Mouse (Mus musculus): ENCODE measurements at regions not wholly inside any gene's neighbourhood (a gene's known extent, or its start where the extent isn't known, plus 50 kb on each side); places are given as distances from the start of the nearest gene placed in this dataset.

- no peak for DNase-seq (ENCODE audit: low spot score)
Observed at GRCm38 (mm10) chr7:73141167-73141566, 234.1 kb upstream of the Rgma start.

- no peak for DNase-seq (ENCODE audit: low spot score)
Observed at GRCm38 (mm10) chr7:73143902-73144301, 231.4 kb upstream of the Rgma start.

GRCm38 (mm10) chr7:73144846-73145245 is 230.5 kb upstream of the Rgma start:
- DNase-seq (ENCODE audit: low spot score) = no peak

- no peak for DNase-seq (ENCODE audit: low spot score)
Observed at GRCm38 (mm10) chr7:73147251-73147650, 228.1 kb upstream of the Rgma start.

- no peak for DNase-seq (ENCODE audit: low spot score)
Observed at GRCm38 (mm10) chr7:73150436-73150835, 224.9 kb upstream of the Rgma start.

GRCm38 (mm10) chr7:73151586-73152467 is 223.5 kb upstream of the Rgma start:
- no peak for DNase-seq (ENCODE audit: low spot score)

- DNase-seq (ENCODE audit: low spot score) = no peak
Observed at GRCm38 (mm10) chr7:73153668-73154067, 221.6 kb upstream of the Rgma start.

- no peak for DNase-seq (ENCODE audit: low spot score)
Observed at GRCm38 (mm10) chr7:73158833-73159232, 216.5 kb upstream of the Rgma start.

GRCm38 (mm10) chr7:73160968-73161367 is 214.3 kb upstream of the Rgma start:
- no peak for DNase-seq (ENCODE audit: low spot score)

- no peak for DNase-seq (ENCODE audit: low spot score)
Observed at GRCm38 (mm10) chr7:73163687-73164086, 211.6 kb upstream of the Rgma start.

- no peak for DNase-seq (ENCODE audit: low spot score)
Observed at GRCm38 (mm10) chr7:73165521-73165920, 209.8 kb upstream of the Rgma start.

GRCm38 (mm10) chr7:73169416-73169815 is 205.9 kb upstream of the Rgma start:
- DNase-seq (ENCODE audit: low spot score) = no peak

- DNase-seq (ENCODE audit: low spot score) = no peak
Observed at GRCm38 (mm10) chr7:73172615-73173014, 202.7 kb upstream of the Rgma start.

- DNase-seq (ENCODE audit: low spot score) = no peak
Observed at GRCm38 (mm10) chr7:73183761-73184160, 191.5 kb upstream of the Rgma start.

GRCm38 (mm10) chr7:73184208-73185070 is 190.9 kb upstream of the Rgma start:
- DNase-seq (ENCODE audit: low spot score) = no peak

GRCm38 (mm10) chr7:73185071-73185531 is 190.2 kb upstream of the Rgma start:
- no peak for DNase-seq (ENCODE audit: low spot score)

- DNase-seq (ENCODE audit: low spot score) = no peak
Observed at GRCm38 (mm10) chr7:73185591-73185990, 189.7 kb upstream of the Rgma start.

GRCm38 (mm10) chr7:73186501-73186900 is 188.8 kb upstream of the Rgma start:
- no peak for DNase-seq (ENCODE audit: low spot score)

- no peak for DNase-seq (ENCODE audit: low spot score)
Observed at GRCm38 (mm10) chr7:73191388-73192278, 183.7 kb upstream of the Rgma start.

- no peak for DNase-seq (ENCODE audit: low spot score)
Observed at GRCm38 (mm10) chr7:73192839-73193238, 182.5 kb upstream of the Rgma start.

GRCm38 (mm10) chr7:73195306-73195705 is 180.0 kb upstream of the Rgma start:
- DNase-seq (ENCODE audit: low spot score) = no peak

All from c-Kit-positive CD71-positive TER-119-positive erythroid progenitor cells, embryonic 14.5 days (primary cell).